Mouse (Mus musculus): Measurements from ENCODE around the gene Src. TPM values are rescaled to one million over a fixed set of nuclear protein-coding genes. Genes with fewer than 3 reads are reported as not detected.

Src gene
- polyA plus RNA-seq, 1 experiment from 2014 or later = 18.9 TPM

- Histone ChIP-seq H3K9ac (peak overlapping the region; percentile 99), H3K27ac (ENCODE audit: low read depth) (peak overlapping the region; percentile 96), H3K9me3 (ENCODE audit: low read depth, low read length) (no peaks in the 10 kb centered on the region), H3K36me3 (ENCODE audit: insufficient read depth) (peaks cover 6% of the 10 kb centered on the region), H3K27me3 (ENCODE audit: insufficient read depth, low read length) (no peaks in the 10 kb centered on the region), H3K4me1 (ENCODE audit: insufficient read depth) (peaks cover 20% of the 10 kb centered on the region), H3K4me2 (peak overlapping the region; percentile 77), H3K4me3 (ENCODE audit: low read depth, low read length) (peak overlapping the region; percentile 85)
- no peak for ATAC-seq (ENCODE audit: insufficient read depth)
- 7% methylated on average over 21 of the region's 21 CpGs for WGBS
- no peak for TF ChIP-seq CTCF (IDR thresholded peaks at IDR 0.05; ENCODE audit: low read depth)
- DNase-seq = peak; percentile 33
Measured at GRCm38 (mm10) chr2:157423706-157424125, 5.5 kb downstream of the Src start.

GRCm38 (mm10) chr2:157424126-157424903 lies 6.1 kb downstream of the Src start:
- H3K27me3 ChIP-seq (ENCODE audit: insufficient read depth, low read length) = no peaks in the 10 kb centered on the region
- ATAC-seq (ENCODE audit: insufficient read depth) (no peak), DNase-seq (peak; percentile 54)
- H3K4me2 ChIP-seq = peak overlapping the region; percentile 77
- H3K9ac ChIP-seq = peak overlapping the region; percentile 99
- H3K4me3 ChIP-seq (ENCODE audit: low read depth, low read length) = peak overlapping the region; percentile 85
- peaks cover 17% of the 10 kb centered on the region; the same call in 1 of the 2 replicates for H3K4me1 ChIP-seq (ENCODE audit: insufficient read depth)
- under 1% methylated on average over 62 of the region's 98 CpGs for WGBS
- peaks cover 7% of the 10 kb centered on the region for H3K36me3 ChIP-seq (ENCODE audit: insufficient read depth)
- no peak for TF ChIP-seq CTCF (IDR thresholded peaks at IDR 0.05; ENCODE audit: low read depth)
- peak overlapping the region; percentile 96 for H3K27ac ChIP-seq (ENCODE audit: low read depth)
- H3K9me3 ChIP-seq (ENCODE audit: low read depth, low read length) = no peaks in the 10 kb centered on the region

- 56% methylated on average over 16 of the region's 16 CpGs for WGBS
- no peak for TF ChIP-seq CTCF (IDR thresholded peaks at IDR 0.05; ENCODE audit: low read depth)
- peaks cover 10% of the 10 kb centered on the region for H3K36me3 ChIP-seq (ENCODE audit: insufficient read depth)
- no peaks in the 10 kb centered on the region for H3K9me3 ChIP-seq (ENCODE audit: low read depth, low read length)
- H3K4me3 ChIP-seq (ENCODE audit: low read depth, low read length) = peak overlapping the region; percentile 85
- ATAC-seq (ENCODE audit: insufficient read depth) (no peak), DNase-seq (peak; percentile 21)
- H3K4me1 ChIP-seq (ENCODE audit: insufficient read depth) = peaks cover 17% of the 10 kb centered on the region; the same call in 1 of the 2 replicates
- H3K9ac ChIP-seq = peak overlapping the region; percentile 99
- peak overlapping the region; percentile 96 for H3K27ac ChIP-seq (ENCODE audit: low read depth)
- no peaks in the 10 kb centered on the region for H3K27me3 ChIP-seq (ENCODE audit: insufficient read depth, low read length)
- H3K4me2 ChIP-seq = peak overlapping the region; percentile 77
Measured at GRCm38 (mm10) chr2:157424904-157425642, 6.8 kb downstream of the Src start.

DNA sequence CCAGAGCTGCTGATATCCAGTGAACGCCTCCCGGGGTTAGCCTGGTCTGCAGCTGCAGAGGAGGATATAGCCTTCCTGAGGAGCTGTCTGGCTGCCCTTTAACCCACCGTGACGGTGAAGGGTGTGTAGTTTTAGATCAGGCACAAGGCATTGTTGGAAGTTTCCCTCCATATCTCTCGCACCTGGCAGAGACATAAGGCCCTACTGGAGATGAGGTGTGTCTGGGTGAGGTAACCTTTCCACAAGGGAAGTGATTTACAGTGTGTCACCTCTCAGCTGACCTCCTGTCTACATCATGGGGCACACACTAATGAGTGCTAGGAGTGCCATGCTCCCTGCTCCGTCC lies 7.4 kb downstream of the Src start:
- no peak overlapping the region; the same call in 1 of the 2 replicates for H3K27ac ChIP-seq (ENCODE audit: low read depth)
- TF ChIP-seq CTCF (IDR thresholded peaks at IDR 0.05; ENCODE audit: low read depth) = no peak
- H3K9ac ChIP-seq = no peak overlapping the region
- DNase-seq (no peak), ATAC-seq (ENCODE audit: insufficient read depth) (no peak)
- peak overlapping the region; percentile 77 for H3K4me2 ChIP-seq
- H3K27me3 ChIP-seq (ENCODE audit: insufficient read depth, low read length) = no peaks in the 10 kb centered on the region
- peaks cover 13% of the 10 kb centered on the region for H3K36me3 ChIP-seq (ENCODE audit: insufficient read depth)
- peaks cover 17% of the 10 kb centered on the region; the same call in 1 of the 2 replicates for H3K4me1 ChIP-seq (ENCODE audit: insufficient read depth)
- WGBS = 69% methylated on average over 6 of the region's 6 CpGs
- peak overlapping the region; percentile 85 for H3K4me3 ChIP-seq (ENCODE audit: low read depth, low read length)
- no peaks in the 10 kb centered on the region for H3K9me3 ChIP-seq (ENCODE audit: low read depth, low read length)

- no peak for ATAC-seq (ENCODE audit: insufficient read depth)
- Histone ChIP-seq H3K4me1 (ENCODE audit: insufficient read depth) (peaks cover 17% of the 10 kb centered on the region; the same call in 1 of the 2 replicates), H3K4me2 (peak overlapping the region; percentile 77; the same call in 1 of the 2 replicates), H3K9ac (no peak overlapping the region), H3K27me3 (ENCODE audit: insufficient read depth, low read length) (no peaks in the 10 kb centered on the region), H3K9me3 (ENCODE audit: low read depth, low read length) (no peaks in the 10 kb centered on the region), H3K36me3 (ENCODE audit: insufficient read depth) (peaks cover 17% of the 10 kb centered on the region), H3K27ac (ENCODE audit: low read depth) (no peak overlapping the region), H3K4me3 (ENCODE audit: low read depth, low read length) (no peak overlapping the region)
- no peak for TF ChIP-seq CTCF (IDR thresholded peaks at IDR 0.05; ENCODE audit: low read depth)
- peak; percentile 61 for DNase-seq
- WGBS = 66% methylated on average over 6 of the region's 6 CpGs
Measured at GRCm38 (mm10) chr2:157426171-157426570, 7.9 kb downstream of the Src start.

DNA sequence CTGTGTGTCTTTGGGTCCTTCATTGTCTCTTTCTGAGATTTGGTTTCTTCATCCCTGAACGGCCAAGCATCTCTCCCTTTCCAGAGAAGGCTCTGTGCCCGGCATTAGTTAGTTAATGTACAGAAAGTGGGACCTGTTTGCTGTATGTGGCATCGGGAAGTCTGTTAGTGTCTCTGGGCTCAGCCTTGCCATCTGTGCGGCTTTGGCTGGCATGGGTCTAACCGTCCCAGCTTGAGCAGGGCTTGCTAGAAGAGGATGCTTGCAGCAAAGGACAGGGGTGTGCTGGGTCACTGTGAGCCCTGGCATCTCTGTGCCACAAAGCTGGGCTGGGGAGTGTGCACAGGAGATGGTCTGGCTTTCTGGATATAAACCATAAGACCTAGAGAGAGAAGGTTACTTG lies 8.9 kb downstream of the Src start:
- H3K27ac ChIP-seq (ENCODE audit: low read depth) = no peak overlapping the region
- H3K9me3 ChIP-seq (ENCODE audit: low read depth, low read length) = no peaks in the 10 kb centered on the region
- no peak overlapping the region for H3K4me2 ChIP-seq
- H3K4me1 ChIP-seq (ENCODE audit: insufficient read depth) = peaks cover 16% of the 10 kb centered on the region; the same call in 1 of the 2 replicates
- H3K27me3 ChIP-seq (ENCODE audit: insufficient read depth, low read length) = no peaks in the 10 kb centered on the region
- TF ChIP-seq CTCF (IDR thresholded peaks at IDR 0.05; ENCODE audit: low read depth) = no peak
- DNase-seq = no peak
- no peak overlapping the region for H3K4me3 ChIP-seq (ENCODE audit: low read depth, low read length)
- no peak for ATAC-seq (ENCODE audit: insufficient read depth)
- H3K36me3 ChIP-seq (ENCODE audit: insufficient read depth) = peaks cover 25% of the 10 kb centered on the region
- WGBS = 84% methylated on average over 5 of the region's 5 CpGs
- no peak overlapping the region for H3K9ac ChIP-seq
